Mouse (Mus musculus): ENCODE data around the gene Fgfr2. TPM values are rescaled to one million over a fixed set of nuclear protein-coding genes. Genes with fewer than 3 reads are reported as not detected.
"Not testable (repeated sequence)": the region's sequence is repeated elsewhere in the genome, so short reads cannot be mapped to it uniquely, and the experiment has no call there.

Fgfr2 gene
- polyA plus RNA-seq, 1 experiment from 2014 or later, result 137 TPM

DNA sequence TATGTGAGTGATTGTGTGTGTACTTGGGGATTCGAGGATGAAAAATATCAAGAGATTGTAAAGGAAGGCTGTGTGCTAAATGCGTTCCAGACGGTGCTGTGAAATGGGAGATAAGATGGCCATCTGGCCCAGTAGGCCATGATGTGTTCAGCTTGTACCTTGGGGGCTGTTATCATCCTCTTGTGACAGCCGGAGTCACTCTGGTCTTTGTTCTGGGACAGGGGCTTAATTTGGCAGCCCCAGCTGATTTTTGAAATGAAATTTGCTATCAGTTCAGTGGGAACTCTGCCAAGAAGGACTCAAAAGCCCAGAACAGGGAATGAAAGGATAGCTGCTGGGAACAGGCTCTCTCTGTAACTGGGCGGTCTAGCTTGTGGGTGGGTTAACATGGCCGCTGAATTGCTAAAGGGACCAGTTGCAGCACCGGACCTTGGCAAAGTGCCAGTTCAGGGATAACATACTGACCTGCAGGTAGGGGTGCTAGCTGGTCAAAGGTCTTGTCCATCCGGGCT lies 2453.7 kb downstream of the Fgfr2 start:
- Histone ChIP-seq H3K9ac (no peak overlapping the region), H3K27me3 (no peaks in the 10 kb centered on the region), H3K4me1 (peaks cover 45% of the 10 kb centered on the region), H3K9me3 (replicated peaks) (no peaks in the 10 kb centered on the region; the same call in 1 of the 2 replicates), H3K36me3 (peaks cover 13% of the 10 kb centered on the region; the same call in 1 of the 2 replicates), H3K27ac (replicated peaks) (peak overlapping the region; percentile 74), H3K4me2 (replicated peaks) (no peak overlapping the region), H3K4me3 (replicated peaks) (no peak overlapping the region)
- no peak for ATAC-seq (ENCODE audit: insufficient number of reproducible peaks, low FRiP score, low TSS enrichment, low read depth)
- WGBS, result 27% methylated on average over 8 of the region's 8 CpGs

DNA sequence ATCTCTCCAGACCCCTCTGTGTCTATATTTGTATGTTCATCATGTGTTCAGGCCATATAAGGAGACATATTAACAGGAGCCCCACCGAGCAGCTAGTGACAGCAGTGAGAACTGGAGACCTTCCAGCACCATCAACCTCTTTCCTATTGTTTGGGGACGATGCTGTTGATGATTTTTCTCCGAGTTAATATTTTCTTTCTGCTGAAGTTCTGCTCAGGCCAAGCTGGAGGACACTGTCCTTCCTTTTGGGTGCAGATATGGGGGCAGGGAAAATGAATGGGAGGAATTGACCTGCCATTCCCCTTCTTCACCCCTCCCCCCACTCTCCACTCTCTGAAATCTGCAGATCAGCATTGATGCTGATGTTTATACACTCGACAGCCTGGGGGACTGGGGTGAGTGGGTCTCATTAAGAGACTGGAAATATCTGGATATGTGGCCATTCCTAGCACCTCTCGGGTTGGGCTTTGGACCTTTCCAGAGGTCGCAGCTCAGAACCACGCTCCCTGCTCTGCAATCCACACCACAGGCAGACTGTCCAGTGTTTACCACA lies 2454.3 kb downstream of the Fgfr2 start:
- Histone ChIP-seq H3K4me3 (replicated peaks) (no peak overlapping the region), H3K9me3 (replicated peaks) (no peaks in the 10 kb centered on the region; the same call in 1 of the 2 replicates), H3K9ac (no peak overlapping the region), H3K4me2 (replicated peaks) (no peak overlapping the region), H3K27ac (replicated peaks) (peak overlapping the region; percentile 74), H3K4me1 (peaks cover 45% of the 10 kb centered on the region), H3K36me3 (peaks cover 19% of the 10 kb centered on the region; the same call in 1 of the 2 replicates), H3K27me3 (no peaks in the 10 kb centered on the region)
- no peak for ATAC-seq (ENCODE audit: insufficient number of reproducible peaks, low FRiP score, low TSS enrichment, low read depth)
- WGBS, result 46% methylated on average over 7 of the region's 7 CpGs

DNA sequence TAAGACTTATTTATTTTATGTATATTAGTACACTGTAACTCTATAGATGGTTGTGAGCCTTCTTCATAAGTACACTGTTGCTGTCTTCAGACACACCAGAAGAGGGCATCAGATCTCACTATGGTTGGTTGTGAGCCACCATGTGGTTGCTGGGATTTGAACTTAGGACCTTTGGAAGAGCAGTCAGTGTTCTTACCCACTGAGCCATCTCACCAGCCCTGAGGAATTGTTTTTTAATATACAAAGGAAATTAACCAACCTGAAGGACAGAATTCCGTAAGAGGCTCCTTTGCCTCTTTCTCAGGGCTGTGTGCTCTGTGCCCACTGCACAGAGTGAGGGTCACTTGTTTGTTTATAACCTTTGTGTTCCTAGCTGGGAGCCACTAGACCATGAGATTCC lies 2455.1 kb downstream of the Fgfr2 start:
- not testable (repeated sequence) for H3K9me3 ChIP-seq (replicated peaks); H3K9ac ChIP-seq; H3K4me2 ChIP-seq (replicated peaks); ATAC-seq (ENCODE audit: insufficient number of reproducible peaks, low FRiP score, low TSS enrichment, low read depth); H3K27me3 ChIP-seq; H3K4me3 ChIP-seq (replicated peaks); H3K27ac ChIP-seq (replicated peaks)
- 90% methylated on average over 1 of the region's 1 CpGs for WGBS
- H3K4me1 ChIP-seq, result peaks cover 39% of the 10 kb centered on the region
- peaks cover 27% of the 10 kb centered on the region; the same call in 1 of the 2 replicates for H3K36me3 ChIP-seq

GRCm38 (mm10) chr7:130665358-130665757 lies 2457.8 kb downstream of the Fgfr2 start:
- Histone ChIP-seq H3K36me3 (peaks cover 29% of the 10 kb centered on the region; the same call in 1 of the 2 replicates), H3K9ac (no peak overlapping the region), H3K4me1 (peaks cover 26% of the 10 kb centered on the region), H3K4me2 (replicated peaks) (no peak overlapping the region), H3K27ac (replicated peaks) (no peak overlapping the region), H3K4me3 (replicated peaks) (no peak overlapping the region), H3K27me3 (no peaks in the 10 kb centered on the region), H3K9me3 (replicated peaks) (no peaks in the 10 kb centered on the region; the same call in 1 of the 2 replicates)
- 90% methylated on average over 9 of the region's 9 CpGs for WGBS
- no peak for ATAC-seq (ENCODE audit: insufficient number of reproducible peaks, low FRiP score, low TSS enrichment, low read depth)

GRCm38 (mm10) chr7:130664629-130665028 lies 2458.5 kb downstream of the Fgfr2 start:
- Histone ChIP-seq H3K9me3 (replicated peaks) (no peaks in the 10 kb centered on the region; the same call in 1 of the 2 replicates), H3K27me3 (no peaks in the 10 kb centered on the region), H3K4me3 (replicated peaks) (no peak overlapping the region), H3K27ac (replicated peaks) (no peak overlapping the region), H3K9ac (no peak overlapping the region), H3K36me3 (peaks cover 29% of the 10 kb centered on the region; the same call in 1 of the 2 replicates), H3K4me2 (replicated peaks) (no peak overlapping the region), H3K4me1 (peaks cover 20% of the 10 kb centered on the region)
- ATAC-seq (ENCODE audit: insufficient number of reproducible peaks, low FRiP score, low TSS enrichment, low read depth), result no peak
- WGBS, result 95% methylated on average over 5 of the region's 5 CpGs

DNA sequence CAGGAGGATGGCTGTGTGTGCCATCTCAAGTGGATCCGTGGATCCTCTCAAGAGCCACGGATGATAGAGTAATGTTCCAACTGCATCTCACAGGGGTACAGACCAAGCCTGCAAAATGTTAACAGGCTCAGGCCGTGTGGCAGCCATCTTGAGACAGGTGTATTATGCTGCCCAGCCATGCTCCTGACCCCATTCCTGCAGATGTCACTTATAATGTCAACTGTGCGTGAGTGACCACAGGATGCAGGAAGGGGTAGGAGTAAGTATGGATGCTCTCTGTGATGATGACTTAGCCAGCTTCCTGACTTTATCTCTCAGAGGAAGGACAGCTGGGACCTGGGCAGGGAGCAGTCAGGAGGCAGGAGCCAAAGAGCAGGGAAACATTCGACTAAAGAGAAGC lies 2459.1 kb downstream of the Fgfr2 start:
- Histone ChIP-seq H3K4me2 (replicated peaks) (no peak overlapping the region), H3K9ac (no peak overlapping the region), H3K9me3 (replicated peaks) (no peaks in the 10 kb centered on the region; the same call in 1 of the 2 replicates), H3K27me3 (no peaks in the 10 kb centered on the region), H3K4me3 (replicated peaks) (no peak overlapping the region), H3K36me3 (peaks cover 29% of the 10 kb centered on the region; the same call in 1 of the 2 replicates), H3K4me1 (peaks cover 14% of the 10 kb centered on the region), H3K27ac (replicated peaks) (no peak overlapping the region)
- WGBS, result 93% methylated on average over 5 of the region's 5 CpGs
- no peak for ATAC-seq (ENCODE audit: insufficient number of reproducible peaks, low FRiP score, low TSS enrichment, low read depth)

DNA sequence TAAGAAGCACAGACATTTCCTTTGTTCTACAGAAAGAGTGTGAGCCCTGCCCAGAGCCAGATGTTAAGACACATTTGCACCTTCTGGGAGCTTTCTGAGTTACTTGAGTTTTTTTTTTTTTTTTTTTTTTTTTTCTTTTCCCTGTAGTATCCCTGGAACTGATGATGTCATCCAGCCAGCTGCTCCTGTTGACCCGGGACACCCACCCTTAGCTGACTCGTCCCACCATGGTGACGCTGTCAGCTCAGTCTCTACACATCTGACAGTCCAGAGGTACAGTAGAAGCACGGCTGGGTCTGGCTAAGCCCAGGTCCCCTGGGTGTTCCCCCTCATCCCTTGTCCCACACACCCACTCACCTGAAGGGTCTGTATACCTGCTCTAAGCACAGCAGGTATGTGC lies 2460.3 kb downstream of the Fgfr2 start:
- no peak overlapping the region for H3K9ac ChIP-seq
- no peak for ATAC-seq (ENCODE audit: insufficient number of reproducible peaks, low FRiP score, low TSS enrichment, low read depth)
- H3K27me3 ChIP-seq, result no peaks in the 10 kb centered on the region
- WGBS, result 45% methylated on average over 4 of the region's 4 CpGs
- no peak overlapping the region for H3K4me3 ChIP-seq (replicated peaks)
- H3K27ac ChIP-seq (replicated peaks), result no peak overlapping the region
- H3K36me3 ChIP-seq, result peaks cover 29% of the 10 kb centered on the region; the same call in 1 of the 2 replicates
- no peak overlapping the region for H3K4me2 ChIP-seq (replicated peaks)
- 0 out of 2 replicates have a peak, but pooled peaks cover 7% of the 10 kb centered on the region for H3K4me1 ChIP-seq
- no peaks in the 10 kb centered on the region; the same call in 1 of the 2 replicates for H3K9me3 ChIP-seq (replicated peaks)

- 61% methylated on average over 5 of the region's 5 CpGs for WGBS
- H3K27ac ChIP-seq (replicated peaks), result no peak overlapping the region
- H3K4me2 ChIP-seq (replicated peaks), result no peak overlapping the region
- H3K4me3 ChIP-seq (replicated peaks), result no peak overlapping the region
- no peaks in the 10 kb centered on the region; the same call in 1 of the 2 replicates for H3K9me3 ChIP-seq (replicated peaks)
- ATAC-seq (ENCODE audit: insufficient number of reproducible peaks, low FRiP score, low TSS enrichment, low read depth), result no peak
- no peak overlapping the region for H3K9ac ChIP-seq
- H3K4me1 ChIP-seq, result 0 out of 2 replicates have a peak, but pooled peaks cover 7% of the 10 kb centered on the region
- no peaks in the 10 kb centered on the region for H3K27me3 ChIP-seq
- H3K36me3 ChIP-seq, result peaks cover 29% of the 10 kb centered on the region; the same call in 1 of the 2 replicates
Observed at GRCm38 (mm10) chr7:130662250-130662649, 2460.9 kb downstream of the Fgfr2 start.

DNA sequence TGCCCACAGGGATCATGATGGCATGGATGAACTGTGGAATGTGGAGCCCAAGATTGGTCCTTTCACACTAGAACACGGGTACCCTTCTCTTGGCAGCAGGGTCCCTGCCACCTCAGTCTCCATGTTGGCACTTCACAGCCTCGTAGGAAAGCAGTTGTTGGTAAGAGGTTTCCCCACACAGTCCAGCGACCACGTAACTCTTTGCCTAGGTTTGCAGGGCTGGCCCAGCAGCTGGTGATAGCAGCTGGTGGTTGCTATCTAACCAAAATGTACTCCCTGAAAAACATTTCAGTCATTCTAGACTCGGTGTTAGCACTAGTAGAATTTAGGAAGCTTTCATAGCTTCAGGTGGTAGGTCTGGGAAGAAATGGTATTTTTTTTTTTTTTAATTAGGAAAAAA lies 2464.0 kb downstream of the Fgfr2 start:
- H3K9me3 ChIP-seq (replicated peaks), result no peaks in the 10 kb centered on the region
- H3K4me3 ChIP-seq (replicated peaks), result no peak overlapping the region
- H3K27ac ChIP-seq (replicated peaks), result no peak overlapping the region
- no peak for ATAC-seq (ENCODE audit: insufficient number of reproducible peaks, low FRiP score, low TSS enrichment, low read depth)
- 92% methylated on average over 5 of the region's 5 CpGs for WGBS
- H3K9ac ChIP-seq, result no peak overlapping the region
- H3K27me3 ChIP-seq, result no peaks in the 10 kb centered on the region
- no peak overlapping the region for H3K4me2 ChIP-seq (replicated peaks)
- peaks cover 17% of the 10 kb centered on the region for H3K4me1 ChIP-seq
- H3K36me3 ChIP-seq, result peaks cover 13% of the 10 kb centered on the region; the same call in 1 of the 2 replicates

- Histone ChIP-seq H3K27ac (replicated peaks) (no peak overlapping the region), H3K9me3 (replicated peaks) (no peaks in the 10 kb centered on the region), H3K36me3 (no peaks in the 10 kb centered on the region), H3K4me2 (replicated peaks) (no peak overlapping the region), H3K4me3 (replicated peaks) (no peak overlapping the region), H3K27me3 (no peaks in the 10 kb centered on the region), H3K9ac (no peak overlapping the region), H3K4me1 (peaks cover 30% of the 10 kb centered on the region)
- WGBS, result 70% methylated on average over 13 of the region's 13 CpGs
- no peak for ATAC-seq (ENCODE audit: insufficient number of reproducible peaks, low FRiP score, low TSS enrichment, low read depth)
Observed at GRCm38 (mm10) chr7:130657751-130658150, 2465.4 kb downstream of the Fgfr2 start.

DNA sequence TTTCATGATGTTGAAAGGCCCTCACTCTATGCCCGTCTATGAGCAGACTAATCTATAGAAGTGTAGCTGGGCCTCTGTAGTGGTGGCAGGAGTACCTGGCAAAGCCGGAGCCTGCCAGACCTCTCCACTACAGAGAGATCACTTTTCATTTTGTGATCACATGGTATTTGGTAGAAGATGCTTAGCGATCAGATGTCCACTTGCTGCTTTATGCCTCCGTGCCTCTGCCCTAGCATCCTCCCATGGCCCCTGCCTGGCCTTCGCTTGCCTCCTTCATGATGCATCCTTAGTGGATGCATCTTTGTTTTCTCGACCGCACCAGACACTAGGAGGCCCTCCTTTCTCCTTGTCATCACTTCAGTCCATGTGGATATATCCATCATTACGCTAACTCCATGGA lies 2466.2 kb downstream of the Fgfr2 start:
- H3K27me3 ChIP-seq, result no peaks in the 10 kb centered on the region
- H3K36me3 ChIP-seq, result no peaks in the 10 kb centered on the region
- H3K4me3 ChIP-seq (replicated peaks), result no peak overlapping the region
- no peak overlapping the region for H3K27ac ChIP-seq (replicated peaks)
- no peak overlapping the region for H3K9ac ChIP-seq
- peaks cover 29% of the 10 kb centered on the region for H3K4me1 ChIP-seq
- no peaks in the 10 kb centered on the region for H3K9me3 ChIP-seq (replicated peaks)
- 87% methylated on average over 8 of the region's 8 CpGs for whole genome bisulfite sequencing
- ATAC-seq (ENCODE audit: insufficient number of reproducible peaks, low FRiP score, low TSS enrichment, low read depth), result no peak
- H3K4me2 ChIP-seq (replicated peaks), result no peak overlapping the region

GRCm38 (mm10) chr7:130654562-130654961 lies 2468.6 kb downstream of the Fgfr2 start:
- Histone ChIP-seq H3K9ac (no peak overlapping the region), H3K4me3 (replicated peaks) (no peak overlapping the region), H3K27ac (replicated peaks) (no peak overlapping the region), H3K4me1 (peaks cover 34% of the 10 kb centered on the region), H3K9me3 (replicated peaks) (no peaks in the 10 kb centered on the region), H3K4me2 (replicated peaks) (no peak overlapping the region), H3K27me3 (no peaks in the 10 kb centered on the region), H3K36me3 (no peaks in the 10 kb centered on the region)
- no peak for ATAC-seq (ENCODE audit: insufficient number of reproducible peaks, low FRiP score, low TSS enrichment, low read depth)
- WGBS, result 45% methylated on average over 2 of the region's 2 CpGs

Data from embryonic facial prominence, embryonic 15.5 days (tissue).